9 mouse cellular contexts compared by ENCODE assay signal in genomic region chr4:136220133-136220775, GRCm38 (mm10). TPM values are rescaled to one million over a fixed set of nuclear protein-coding genes. Genes with fewer than 3 reads are reported as not detected.
DNase-seq lines count a peak whose midpoint lies in the region; ATAC-seq and TF ChIP-seq lines count a peak whose summit lies in the region.
"Had no signal": no experiment of that assay in that cellular context is flagged by ENCODE, and none has a peak within 500 bp of the region (broad histone marks: within the 10 kb centered on the region; RNA-seq: fewer than 3 reads in every experiment).

No protein-coding gene starts in this region.

- no peak for ATAC-seq in kidney, postnatal 0 days (replicated peaks; ENCODE audit: low FRiP score, low read depth)
- ATAC-seq in embryonic facial prominence, embryonic 13.5 days (ENCODE audit: insufficient number of reproducible peaks, insufficient read depth, low FRiP score, low TSS enrichment, low read depth) = peak; percentile 49; the same call in 1 of the 2 replicates
- ATAC-seq in neural tube, embryonic 15.5 days (ENCODE audit: low FRiP score) = no peak
- ATAC-seq in megakaryocyte-erythroid progenitor cell, adult 5-6 weeks (replicated peaks; ENCODE audit: low FRiP score, low TSS enrichment, poor library complexity, severe bottlenecking) = no peak

- no peaks in the 10 kb centered on the region for H3K9me3 ChIP-seq in kidney, postnatal 0 days (replicated peaks; ENCODE audit: low read length)
- H3K9me3 ChIP-seq in embryonic facial prominence, embryonic 13.5 days = no peaks in the 10 kb centered on the region
- H3K9me3 ChIP-seq in limb, embryonic 10.5 days (replicated peaks) = no peaks in the 10 kb centered on the region
- no peaks in the 10 kb centered on the region for H3K9me3 ChIP-seq in neural tube, embryonic 15.5 days (replicated peaks)

- H3K27ac ChIP-seq in kidney, postnatal 0 days = no peak overlapping the region
- peak overlapping the region; percentile 61 for H3K27ac ChIP-seq in embryonic facial prominence, embryonic 13.5 days
- H3K27ac ChIP-seq in limb, embryonic 10.5 days = peak overlapping the region; percentile 75
- 0 out of 2 replicates have a peak overlapping the region, but pooled peaks have one; percentile 33 for H3K27ac ChIP-seq in neural tube, embryonic 15.5 days (replicated peaks)

- 8% methylated on average over 16 of the region's 17 CpGs for WGBS in kidney, postnatal 0 days
- 8% methylated on average over 17 of the region's 17 CpGs for WGBS in embryonic facial prominence, embryonic 13.5 days
- 5% methylated on average over 17 of the region's 17 CpGs for WGBS in limb, embryonic 10.5 days
- 17% methylated on average over 17 of the region's 17 CpGs for WGBS in neural tube, embryonic 15.5 days

- H3K4me1 ChIP-seq in kidney, postnatal 0 days (replicated peaks; ENCODE audit: insufficient read depth, low read length) = peaks cover 20% of the 10 kb centered on the region; the same call in 1 of the 2 replicates
- H3K4me1 ChIP-seq in embryonic facial prominence, embryonic 13.5 days = peaks cover 45% of the 10 kb centered on the region
- H3K4me1 ChIP-seq in limb, embryonic 10.5 days = peaks cover 48% of the 10 kb centered on the region
- peaks cover 42% of the 10 kb centered on the region for H3K4me1 ChIP-seq in neural tube, embryonic 15.5 days

- no peak overlapping the region for H3K4me3 ChIP-seq in kidney, postnatal 0 days (replicated peaks; ENCODE audit: low read depth, low read length)
- peak overlapping the region; percentile 16; the same call in 1 of the 2 replicates for H3K4me3 ChIP-seq in embryonic facial prominence, embryonic 13.5 days
- H3K4me3 ChIP-seq in limb, embryonic 10.5 days = peak overlapping the region; percentile 48
- no peak overlapping the region for H3K4me3 ChIP-seq in neural tube, embryonic 15.5 days (replicated peaks)
- H3K4me3 ChIP-seq: layer of hippocampus, adult 2 months had no signal

- peak overlapping the region; percentile 45 for H3K4me2 ChIP-seq in kidney, postnatal 0 days (ENCODE audit: low read length)
- peak overlapping the region; percentile 50 for H3K4me2 ChIP-seq in embryonic facial prominence, embryonic 13.5 days
- H3K4me2 ChIP-seq in neural tube, embryonic 15.5 days = peak overlapping the region; percentile 15; the same call in 1 of the 2 replicates

- DNase-seq in kidney, postnatal 0 days (ENCODE audit: low spot score) = peak; percentile 63
- DNase-seq in kidney, adult 8-10 months = no peak
- peak; percentile 72 for DNase-seq in limb, embryonic 10.5 days (ENCODE audit: low spot score)
- no peak for DNase-seq in T-cell, adult 2 months (ENCODE audit: low spot score)
- DNase-seq: cerebellum, adult 11 months had no signal

- no peaks in the 10 kb centered on the region for H3K27me3 ChIP-seq in kidney, postnatal 0 days (ENCODE audit: insufficient read depth, low read length)
- H3K27me3 ChIP-seq in embryonic facial prominence, embryonic 13.5 days = peaks cover 5% of the 10 kb centered on the region
- H3K27me3 ChIP-seq in limb, embryonic 10.5 days (ENCODE audit: low read depth, poor library complexity, severe bottlenecking) = peaks cover 27% of the 10 kb centered on the region
- H3K27me3 ChIP-seq in neural tube, embryonic 15.5 days (replicated peaks) = 0 out of 2 replicates have a peak, but pooled peaks cover 3% of the 10 kb centered on the region

- no peak for TF ChIP-seq CTCF in kidney, postnatal 0 days (IDR thresholded peaks at IDR 0.05; ENCODE audit: low read depth)

- no peak overlapping the region for H3K9ac ChIP-seq in kidney, postnatal 0 days (ENCODE audit: low read depth, low read length)
- H3K9ac ChIP-seq in embryonic facial prominence, embryonic 13.5 days = 0 out of 2 replicates have a peak overlapping the region, but pooled peaks have one; percentile 36
- no peak overlapping the region for H3K9ac ChIP-seq in neural tube, embryonic 15.5 days (replicated peaks)

- H3K36me3 ChIP-seq in kidney, postnatal 0 days (ENCODE audit: insufficient read depth, low read length) = no peaks in the 10 kb centered on the region
- peaks cover under 1% of the 10 kb centered on the region; the same call in 1 of the 2 replicates for H3K36me3 ChIP-seq in embryonic facial prominence, embryonic 13.5 days
- H3K36me3 ChIP-seq in limb, embryonic 10.5 days = no peaks in the 10 kb centered on the region
- no peaks in the 10 kb centered on the region for H3K36me3 ChIP-seq in neural tube, embryonic 15.5 days

RNA-seq across cellular contexts. Expression of gene Asap3, which starts 14.1 kb away (rescaled TPM):
- polyA plus RNA-seq in kidney, postnatal 0 days (2015; fragmentation: Nextera tagmentation; extraction: Ambion mirVana) = 2.7 and 3.0 TPM in 2 replicates
- 10.9 and 11.6 TPM in 2 replicates for polyA plus RNA-seq in embryonic facial prominence, embryonic 13.5 days (2015; fragmentation: Nextera tagmentation; extraction: Ambion mirVana)
- polyA plus RNA-seq in limb, embryonic 10.5 days (2016; fragmentation: Nextera tagmentation; extraction: Ambion mirVana) = 2.3 and 3.7 TPM in 2 replicates
- 6.6 and 6.7 TPM in 2 replicates for polyA plus RNA-seq in neural tube, embryonic 15.5 days (2015; fragmentation: Nextera tagmentation; extraction: Ambion mirVana)
- total RNA-seq in megakaryocyte-erythroid progenitor cell, adult 5-6 weeks (2014; fragmentation: Nextera tagmentation) = not detected in 2 replicates
- not detected in 2 replicates for total RNA-seq in megakaryocyte-erythroid progenitor cell, adult 5-6 weeks (2017)

RNA-seq across cellular contexts. Expression of gene Tcea3, which starts 27.3 kb away (rescaled TPM):
- polyA plus RNA-seq in kidney, postnatal 0 days (2015; fragmentation: Nextera tagmentation; extraction: Ambion mirVana) = 11.2 and 12.3 TPM in 2 replicates
- polyA plus RNA-seq in embryonic facial prominence, embryonic 13.5 days (2015; fragmentation: Nextera tagmentation; extraction: Ambion mirVana) = 3.6 and 7.3 TPM in 2 replicates
- polyA plus RNA-seq in limb, embryonic 10.5 days (2016; fragmentation: Nextera tagmentation; extraction: Ambion mirVana) = 1.5 and 1.8 TPM in 2 replicates
- polyA plus RNA-seq in neural tube, embryonic 15.5 days (2015; fragmentation: Nextera tagmentation; extraction: Ambion mirVana) = 2.2 and 2.5 TPM in 2 replicates
- total RNA-seq in megakaryocyte-erythroid progenitor cell, adult 5-6 weeks (2014; fragmentation: Nextera tagmentation) = not detected in 2 replicates
- not detected in 2 replicates for total RNA-seq in megakaryocyte-erythroid progenitor cell, adult 5-6 weeks (2017)
- total RNA-seq: layer of hippocampus, adult 2 months had no signal

RNA-seq across cellular contexts. Expression of gene E2f2, which starts 48.1 kb away (rescaled TPM):
- 3.2 and 3.8 TPM in 2 replicates for polyA plus RNA-seq in kidney, postnatal 0 days (2015; fragmentation: Nextera tagmentation; extraction: Ambion mirVana)
- 6.4 and 7.1 TPM in 2 replicates for polyA plus RNA-seq in embryonic facial prominence, embryonic 13.5 days (2015; fragmentation: Nextera tagmentation; extraction: Ambion mirVana)
- polyA plus RNA-seq in limb, embryonic 10.5 days (2016; fragmentation: Nextera tagmentation; extraction: Ambion mirVana) = 6.4 and 7.3 TPM in 2 replicates
- 2.1 and 4.4 TPM in 2 replicates for polyA plus RNA-seq in neural tube, embryonic 15.5 days (2015; fragmentation: Nextera tagmentation; extraction: Ambion mirVana)
- 11.1 and 17.0 TPM in 2 replicates for total RNA-seq in megakaryocyte-erythroid progenitor cell, adult 5-6 weeks (2014; fragmentation: Nextera tagmentation)
- 4.5 and 10.2 TPM in 2 replicates for total RNA-seq in megakaryocyte-erythroid progenitor cell, adult 5-6 weeks (2017)

Comparison
In these comparisons a context has a peak if more than half of its experiments do, and no peak if none do; other contexts are left out.
1. DNase-seq: peak in kidney, postnatal 0 days (single experiment) and limb, embryonic 10.5 days (single experiment); none in kidney, adult 8-10 months (0 of 2) and T-cell, adult 2 months (single experiment).
2. H3K4me3 ChIP-seq: peak in embryonic facial prominence, embryonic 13.5 days (single experiment) and limb, embryonic 10.5 days (single experiment); none in kidney, postnatal 0 days (single experiment) and neural tube, embryonic 15.5 days (single experiment).
3. Peak in every context shown above with its lines, with median percentiles within 50 percentile points of each other: H3K4me2 ChIP-seq.